Mouse (Mus musculus) megakaryocyte, embryonic 14.5 days (primary cell): ENCODE measurements around the gene Slc22a12.

Experiments used
- FLI1 ChIP-seq: IDR thresholded peaks from 2 replicates; pipeline ENCODE4 v1.6.1; 2012; ENCODE audit warnings: low read length, inconsistent platforms, mixed read lengths
- GATA1 ChIP-seq: IDR thresholded peaks from 3 replicates; pipeline ENCODE4 v1.6.1; 2012; ENCODE audit warnings: mixed read lengths, low read length, inconsistent platforms, borderline replicate concordance

GRCm38 (mm10) chr19:6546096-6546495, 3.3 kb upstream of the Slc22a12 start:
- TF ChIP-seq GATA1 (no peak), FLI1 (no peak)
